In genomic region chr8:12565488-12565887, GRCm38 (mm10) we compare ENCODE assay signal across 25 mouse cellular contexts. TPM values are rescaled to one million over a fixed set of nuclear protein-coding genes. Genes with fewer than 3 reads are reported as not detected.
A peak's percentile ranks its signal among the peaks of the same experiment; 100 is the strongest.
DNase-seq lines count a peak whose midpoint lies in the region; ATAC-seq and TF ChIP-seq lines count a peak whose summit lies in the region.
"Had no signal": no experiment of that assay in that cellular context is flagged by ENCODE, and none has a peak within 500 bp of the region (broad histone marks: within the 10 kb centered on the region; RNA-seq: fewer than 3 reads in every experiment).

No protein-coding gene starts in this region.

- H3K9me3 ChIP-seq in forebrain, embryonic 13.5 days (replicated peaks) = no peaks in the 10 kb centered on the region
- H3K9me3 ChIP-seq in forebrain, postnatal 0 days (ENCODE audit: low read length) = no peaks in the 10 kb centered on the region
- H3K9me3 ChIP-seq: embryonic facial prominence, embryonic 10.5 days; heart, embryonic 12.5 days; hindbrain, embryonic 12.5 days had no signal

- no peak overlapping the region for H3K4me3 ChIP-seq in forebrain, embryonic 13.5 days
- H3K4me3 ChIP-seq in forebrain, postnatal 0 days (ENCODE audit: low read depth, low read length) = no peak overlapping the region
- H3K4me3 ChIP-seq: embryonic facial prominence, embryonic 10.5 days; heart, embryonic 12.5 days; hindbrain, embryonic 12.5 days had no signal

- peak; percentile 63; the same call in 1 of the 2 replicates for ATAC-seq in forebrain, embryonic 13.5 days
- ATAC-seq in forebrain, postnatal 0 days = peak; percentile 69
- no peak for ATAC-seq in monocyte, adult 5-6 weeks (replicated peaks; ENCODE audit: insufficient number of reproducible peaks, low FRiP score, low TSS enrichment, poor library complexity, severe bottlenecking)
- ATAC-seq: hindbrain, embryonic 16.5 days; inflammation-experienced regulatory T-cells, adult 6 months had no signal

- 10% methylated on average over 10 of the region's 10 CpGs for WGBS in forebrain, embryonic 13.5 days
- WGBS in forebrain, postnatal 0 days = 20% methylated on average over 10 of the region's 10 CpGs

- DNase-seq in heart, adult 11 months = peak; percentile 66
- DNase-seq in heart, postnatal 4 days = no peak
- DNase-seq in brain, adult 2 months (ENCODE audit: low read depth, low spot score) = peak; percentile 9
- peak; percentile 29 for DNase-seq in forebrain, postnatal 0 days
- no peak for DNase-seq in kidney, adult 8-10 months
- DNase-seq: adrenal gland, postnatal 10 days; cerebellum, adult 18-20 months; cerebellum, adult 9-11 months; gastrocnemius, postnatal 14 days had no signal

- H3K27ac ChIP-seq in forebrain, embryonic 13.5 days = peak overlapping the region; percentile 35; the same call in 1 of the 2 replicates
- H3K27ac ChIP-seq in forebrain, postnatal 0 days (ENCODE audit: low read depth, low read length) = peak overlapping the region; percentile 35; the same call in 1 of the 2 replicates
- H3K27ac ChIP-seq: embryonic facial prominence, embryonic 10.5 days; hindbrain, embryonic 12.5 days had no signal

- no peak for TF ChIP-seq CTCF in forebrain, postnatal 0 days (IDR thresholded peaks at IDR 0.05; ENCODE audit: low read depth)

- H3K4me2 ChIP-seq in forebrain, embryonic 13.5 days = no peak overlapping the region
- H3K4me2 ChIP-seq in forebrain, postnatal 0 days (ENCODE audit: low read depth) = no peak overlapping the region
- H3K4me2 ChIP-seq: heart, embryonic 12.5 days; hindbrain, embryonic 12.5 days had no signal

- peaks cover 15% of the 10 kb centered on the region for H3K27me3 ChIP-seq in forebrain, embryonic 13.5 days
- no peaks in the 10 kb centered on the region for H3K27me3 ChIP-seq in forebrain, postnatal 0 days (ENCODE audit: insufficient read depth, low read length)

- peaks cover 44% of the 10 kb centered on the region for H3K4me1 ChIP-seq in forebrain, embryonic 13.5 days
- H3K4me1 ChIP-seq in forebrain, postnatal 0 days (ENCODE audit: insufficient read depth) = no peaks in the 10 kb centered on the region
- H3K4me1 ChIP-seq: heart, embryonic 12.5 days; hindbrain, embryonic 12.5 days had no signal

- no peak overlapping the region for H3K9ac ChIP-seq in forebrain, embryonic 13.5 days
- no peak overlapping the region for H3K9ac ChIP-seq in forebrain, postnatal 0 days
- H3K9ac ChIP-seq: heart, embryonic 12.5 days; hindbrain, embryonic 12.5 days had no signal

- H3K36me3 ChIP-seq in forebrain, embryonic 13.5 days (ENCODE audit: poor library complexity, severe bottlenecking) = no peaks in the 10 kb centered on the region
- H3K36me3 ChIP-seq in forebrain, postnatal 0 days (ENCODE audit: insufficient read depth) = no peaks in the 10 kb centered on the region
- H3K36me3 ChIP-seq: embryonic facial prominence, embryonic 10.5 days; heart, embryonic 12.5 days; hindbrain, embryonic 12.5 days had no signal

RNA-seq across cellular contexts. Expression of gene Spaca7, which starts 7.3 kb away (rescaled TPM):
- not detected for total RNA-seq in heart, postnatal 4 days (2021)
- not detected in 2 replicates for polyA plus RNA-seq in forebrain, embryonic 13.5 days (2015; fragmentation: Nextera tagmentation; extraction: Ambion mirVana)
- not detected in 2 replicates for total RNA-seq in forebrain, postnatal 0 days (2014; rRNA removed)
- not detected in 2 replicates for polyA plus RNA-seq in forebrain, postnatal 0 days (2015; fragmentation: Nextera tagmentation; extraction: Ambion mirVana)
- not detected in 3 replicates for total RNA-seq in monocyte, adult 5-6 weeks (2017)
- total RNA-seq: adrenal gland, postnatal 10 days; adrenal gland, postnatal 4 days; gastrocnemius, adult 18-20 months; gastrocnemius, postnatal 14 days; heart, adult 8-10 months; heart, postnatal 25 days; MEL had no signal
- polyA plus RNA-seq: C2C12; embryonic facial prominence, embryonic 10.5 days; embryonic facial prominence, embryonic 14.5 days; gonadal fat pad, adult 2 months; heart, embryonic 12.5 days; heart, embryonic 16.5 days; hindbrain, embryonic 12.5 days; hindbrain, embryonic 16.5 days; inflammation-experienced regulatory T-cells, adult 6 months had no signal

Comparison
In these comparisons a context has a peak if more than half of its experiments do, and no peak if none do; other contexts are left out.
1. DNase-seq: peak in heart, adult 11 months (single experiment), brain, adult 2 months (single experiment) and forebrain, postnatal 0 days (single experiment); none in heart, postnatal 4 days (single experiment) and kidney, adult 8-10 months (0 of 2).